Mouse (Mus musculus): Measurements from ENCODE around the gene Epb41l1. TPM values are rescaled to one million over a fixed set of nuclear protein-coding genes. Genes with fewer than 3 reads are reported as not detected.
A peak's percentile ranks its signal among the peaks of the same experiment; 100 is the strongest.

Gene Epb41l1
- polyA plus RNA-seq, 1 experiment from 2014 or later, result 1.0 TPM

DNA sequence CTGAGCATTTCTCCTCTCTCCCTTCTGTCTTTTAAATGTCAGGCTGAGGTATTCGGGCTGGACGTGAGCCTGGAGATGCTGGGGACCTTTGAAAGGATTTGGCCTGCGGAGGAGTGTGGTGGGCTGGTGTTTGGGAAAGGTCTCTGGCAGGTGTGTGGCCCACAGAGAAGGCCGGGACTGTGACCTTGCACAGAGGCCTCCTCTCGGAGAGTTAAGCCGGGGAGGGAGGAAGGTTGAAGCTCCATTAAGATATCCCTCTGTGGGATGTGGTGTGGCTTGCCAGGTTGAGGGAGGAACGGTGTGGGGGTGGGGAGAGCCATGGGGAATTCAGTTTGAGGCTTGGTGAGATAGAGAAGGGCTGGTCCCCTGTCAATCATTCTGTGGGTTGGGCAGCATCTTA lies 59.1 kb downstream of the Epb41l1 start:
- no peak overlapping the region for H3K9ac ChIP-seq
- H3K4me1 ChIP-seq, result peaks cover 30% of the 10 kb centered on the region
- no peaks in the 10 kb centered on the region for H3K9me3 ChIP-seq (replicated peaks)
- peaks cover 80% of the 10 kb centered on the region for H3K27me3 ChIP-seq (replicated peaks)
- H3K4me2 ChIP-seq, result no peak overlapping the region
- H3K36me3 ChIP-seq, result no peaks in the 10 kb centered on the region
- H3K4me3 ChIP-seq, result no peak overlapping the region
- H3K27ac ChIP-seq, result no peak overlapping the region
- ATAC-seq, result no peak
- 55% methylated on average over 7 of the region's 7 CpGs for WGBS (ENCODE audit: insufficient replicate concordance)

DNA sequence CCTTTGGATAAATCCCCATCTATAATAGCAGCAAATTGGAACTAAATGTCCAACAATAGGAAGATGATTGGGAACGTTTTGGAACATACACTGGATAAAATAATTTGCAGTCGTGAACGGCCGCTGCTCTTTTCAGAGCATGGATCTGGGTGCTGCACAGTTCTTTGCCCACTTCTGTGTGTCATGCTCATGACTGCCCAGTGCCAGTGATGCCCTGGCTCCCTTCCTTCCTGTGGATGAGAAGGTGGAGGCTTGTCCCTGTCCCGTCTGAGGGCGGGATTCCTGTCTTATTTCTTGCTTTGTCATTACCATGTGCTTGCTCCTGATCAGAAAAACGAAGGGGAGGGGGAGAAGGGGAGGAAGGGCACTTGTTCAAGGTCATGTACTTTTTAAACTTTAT lies 59.6 kb downstream of the Epb41l1 start:
- H3K4me2 ChIP-seq, result no peak overlapping the region
- no peaks in the 10 kb centered on the region for H3K9me3 ChIP-seq (replicated peaks)
- H3K9ac ChIP-seq, result no peak overlapping the region
- ATAC-seq, result no peak
- H3K4me3 ChIP-seq, result no peak overlapping the region
- no peak overlapping the region for H3K27ac ChIP-seq
- H3K27me3 ChIP-seq (replicated peaks), result peaks cover 80% of the 10 kb centered on the region
- 61% methylated on average over 7 of the region's 7 CpGs for WGBS (ENCODE audit: insufficient replicate concordance)
- no peaks in the 10 kb centered on the region for H3K36me3 ChIP-seq
- H3K4me1 ChIP-seq, result peaks cover 25% of the 10 kb centered on the region

DNA sequence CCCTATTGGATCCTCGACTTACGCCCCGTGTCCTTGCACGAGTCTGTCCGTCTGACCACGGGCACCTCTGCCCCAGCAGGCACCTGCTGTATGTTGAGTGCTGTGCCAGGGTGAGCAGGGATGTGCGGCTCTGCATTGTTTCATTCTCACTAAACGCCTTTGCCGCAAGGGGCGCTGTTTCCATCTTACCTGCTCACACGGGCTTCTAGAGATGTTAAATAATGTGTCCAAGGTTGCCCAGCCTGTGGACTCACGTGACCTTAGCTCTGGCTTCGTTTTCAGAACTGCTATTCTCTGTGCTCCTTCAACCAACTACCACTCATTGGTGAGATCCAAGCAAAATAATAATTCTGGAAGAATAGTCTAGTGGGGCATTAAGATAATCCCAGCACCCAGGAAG lies 61.6 kb downstream of the Epb41l1 start:
- H3K27me3 ChIP-seq (replicated peaks), result peaks cover 67% of the 10 kb centered on the region
- H3K4me1 ChIP-seq, result peaks cover 15% of the 10 kb centered on the region; the same call in 1 of the 2 replicates
- H3K9ac ChIP-seq, result no peak overlapping the region
- no peak overlapping the region for H3K27ac ChIP-seq
- 21% methylated on average over 13 of the region's 13 CpGs for whole genome bisulfite sequencing (ENCODE audit: insufficient replicate concordance)
- H3K36me3 ChIP-seq, result no peaks in the 10 kb centered on the region
- no peak overlapping the region for H3K4me3 ChIP-seq
- ATAC-seq, result peak; percentile 47; the same call in 1 of the 2 replicates
- H3K9me3 ChIP-seq (replicated peaks), result no peaks in the 10 kb centered on the region
- no peak overlapping the region for H3K4me2 ChIP-seq

DNA sequence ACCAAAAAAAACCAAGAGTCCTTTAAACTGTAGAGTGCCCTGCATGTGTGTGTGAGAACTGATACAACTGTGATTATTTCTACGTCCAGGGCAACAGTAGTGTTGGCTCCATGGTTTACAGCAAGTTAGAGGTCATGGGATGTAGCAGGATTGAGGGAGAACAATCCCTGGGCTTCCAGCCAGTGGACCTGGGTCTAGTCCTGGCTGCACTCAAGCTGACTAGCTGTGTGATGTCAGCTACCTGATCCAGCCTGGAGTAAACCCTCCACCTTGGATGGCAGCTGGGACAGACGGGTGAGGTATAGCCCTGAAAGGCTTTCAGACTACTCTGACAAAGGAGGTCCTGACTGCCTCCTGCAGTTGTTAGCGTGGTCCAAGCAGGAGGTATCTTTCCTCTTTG lies 62.1 kb downstream of the Epb41l1 start:
- ATAC-seq, result no peak
- Histone ChIP-seq H3K27me3 (replicated peaks) (peaks cover 65% of the 10 kb centered on the region), H3K27ac (no peak overlapping the region), H3K36me3 (no peaks in the 10 kb centered on the region), H3K4me1 (peaks cover 10% of the 10 kb centered on the region; the same call in 1 of the 2 replicates), H3K9ac (no peak overlapping the region), H3K9me3 (replicated peaks) (no peaks in the 10 kb centered on the region), H3K4me2 (no peak overlapping the region), H3K4me3 (no peak overlapping the region)
- 71% methylated on average over 3 of the region's 3 CpGs for whole genome bisulfite sequencing (ENCODE audit: insufficient replicate concordance)

DNA sequence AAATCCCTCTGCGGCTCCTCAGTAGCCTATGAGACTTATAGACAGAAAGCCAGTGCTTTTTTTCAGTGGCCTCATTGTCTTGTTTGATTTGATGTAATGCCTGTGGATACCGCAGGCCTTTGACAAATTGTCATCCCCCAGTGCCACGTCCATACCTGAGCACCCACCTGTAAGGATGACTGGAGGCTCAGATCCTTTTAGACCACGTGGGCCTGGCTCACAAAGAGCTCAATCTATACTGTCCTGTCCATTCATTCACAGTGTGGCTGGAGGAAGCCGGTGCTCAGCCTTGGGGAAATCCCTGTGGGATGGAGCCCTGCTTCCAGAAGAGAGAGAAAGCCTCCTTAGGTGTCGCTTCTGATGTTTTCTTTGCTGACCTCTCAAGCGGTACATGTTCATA lies 62.5 kb downstream of the Epb41l1 start:
- WGBS (ENCODE audit: insufficient replicate concordance), result 73% methylated on average over 7 of the region's 7 CpGs
- no peak for ATAC-seq
- H3K27ac ChIP-seq, result no peak overlapping the region
- peaks cover 6% of the 10 kb centered on the region; the same call in 1 of the 2 replicates for H3K4me1 ChIP-seq
- H3K27me3 ChIP-seq (replicated peaks), result peaks cover 62% of the 10 kb centered on the region
- H3K9ac ChIP-seq, result no peak overlapping the region
- no peaks in the 10 kb centered on the region for H3K9me3 ChIP-seq (replicated peaks)
- H3K4me2 ChIP-seq, result no peak overlapping the region
- no peak overlapping the region for H3K4me3 ChIP-seq
- H3K36me3 ChIP-seq, result no peaks in the 10 kb centered on the region

DNA sequence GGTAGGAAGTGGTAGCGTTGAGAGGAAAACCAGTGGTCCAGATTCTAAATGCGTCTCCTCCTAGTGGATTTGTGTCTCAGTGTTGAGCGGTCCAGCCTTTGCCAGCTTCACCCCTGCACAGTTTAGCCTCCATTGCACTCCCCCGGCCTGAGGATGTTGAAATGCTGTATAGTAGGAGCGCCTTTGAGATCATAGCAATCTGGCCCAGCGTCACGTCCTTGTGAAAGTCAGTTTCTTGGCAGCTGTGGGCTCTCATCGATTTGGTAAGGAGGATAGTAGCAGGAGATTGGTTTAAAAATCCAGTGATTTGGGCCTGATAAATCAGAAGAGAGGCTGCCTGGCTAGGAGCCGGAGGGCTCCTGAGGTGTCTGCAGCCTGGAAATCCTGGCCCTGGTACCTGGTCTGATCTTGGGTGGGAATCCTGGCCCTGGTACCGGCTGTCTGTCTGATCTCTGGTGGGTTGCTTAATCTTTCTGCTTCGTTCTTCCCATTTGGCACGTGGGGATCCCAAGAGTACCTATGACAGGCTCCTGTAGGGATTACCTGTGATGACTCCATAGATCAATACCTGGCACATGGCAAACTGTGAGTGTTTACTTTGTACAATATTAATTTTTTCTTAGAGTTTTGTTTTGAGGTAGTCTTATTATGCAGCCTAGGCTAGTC lies 65.5 kb downstream of the Epb41l1 start:
- H3K4me1 ChIP-seq, result 0 out of 2 replicates have a peak, but pooled peaks cover 5% of the 10 kb centered on the region
- H3K9ac ChIP-seq, result no peak overlapping the region
- no peak overlapping the region for H3K4me3 ChIP-seq
- H3K9me3 ChIP-seq (replicated peaks), result no peaks in the 10 kb centered on the region
- H3K27me3 ChIP-seq (replicated peaks), result peaks cover 44% of the 10 kb centered on the region
- no peaks in the 10 kb centered on the region for H3K36me3 ChIP-seq
- H3K27ac ChIP-seq, result no peak overlapping the region
- WGBS (ENCODE audit: insufficient replicate concordance), result 71% methylated on average over 12 of the region's 12 CpGs
- no peak overlapping the region for H3K4me2 ChIP-seq
- ATAC-seq, result no peak

DNA sequence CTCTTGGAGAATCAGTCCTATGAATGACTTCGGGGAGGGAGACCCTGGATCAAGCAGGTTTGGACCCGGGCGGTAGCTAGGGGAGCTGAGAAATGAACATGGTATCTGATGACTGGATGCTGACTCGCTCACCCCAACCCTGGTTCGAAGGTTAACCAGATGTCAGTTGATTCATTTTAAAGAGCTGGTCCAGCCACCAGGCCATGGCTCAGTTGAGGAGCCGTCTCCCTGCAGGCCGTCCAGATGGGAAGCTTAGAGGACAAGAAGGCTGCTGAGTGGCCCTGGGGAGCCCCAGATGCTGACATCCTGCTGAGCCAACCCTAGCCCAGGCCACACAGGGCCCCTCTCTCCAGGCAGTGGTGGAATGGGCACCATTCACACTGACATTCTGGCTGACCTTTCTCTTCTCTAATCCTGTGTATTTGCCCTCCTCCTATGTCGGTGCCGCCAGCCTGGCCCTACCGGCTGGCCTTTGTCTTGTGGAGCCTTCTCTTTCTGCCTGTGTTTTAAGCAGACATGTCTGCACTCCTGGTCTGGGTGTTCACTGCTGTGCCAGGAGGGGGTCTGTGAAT lies 67.0 kb downstream of the Epb41l1 start:
- 67% methylated on average over 10 of the region's 10 CpGs for WGBS (ENCODE audit: insufficient replicate concordance)
- no peak for ATAC-seq
- Histone ChIP-seq H3K36me3 (no peaks in the 10 kb centered on the region), H3K27me3 (replicated peaks) (peaks cover 37% of the 10 kb centered on the region), H3K9me3 (replicated peaks) (no peaks in the 10 kb centered on the region), H3K9ac (no peak overlapping the region), H3K4me2 (no peak overlapping the region), H3K4me3 (no peak overlapping the region), H3K27ac (no peak overlapping the region), H3K4me1 (peaks cover 12% of the 10 kb centered on the region)

DNA sequence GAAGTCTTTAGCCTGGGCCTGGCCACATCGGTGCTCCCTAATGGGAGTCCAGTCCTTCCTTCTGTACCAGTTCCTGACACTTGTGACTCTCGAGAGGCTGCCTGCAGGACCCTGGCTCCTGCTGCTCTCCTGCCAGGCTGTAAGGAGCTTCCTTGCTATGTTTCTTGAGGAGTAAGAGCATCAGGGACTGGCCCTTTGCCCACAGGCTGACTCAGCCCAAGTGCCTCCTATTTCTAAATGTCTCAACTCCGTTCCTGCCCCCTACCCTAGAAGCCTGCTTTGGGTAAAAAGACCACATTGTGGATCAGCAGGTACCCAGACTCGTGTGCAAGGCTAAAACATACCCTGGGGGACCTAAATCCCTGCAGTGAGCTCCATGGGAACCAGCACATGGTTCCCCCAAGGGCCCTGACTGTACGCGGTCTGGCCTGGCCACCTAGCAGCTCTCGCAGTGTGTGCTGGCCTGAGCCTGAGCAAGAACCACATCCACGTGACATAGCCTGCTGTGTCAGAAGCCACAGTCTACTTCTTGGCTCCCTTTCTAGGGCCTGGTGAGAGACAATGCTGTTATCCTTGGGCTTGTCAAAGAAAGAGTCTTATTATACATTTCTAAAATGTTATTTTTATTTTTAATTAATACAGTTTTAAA lies 67.6 kb downstream of the Epb41l1 start:
- no peak for ATAC-seq
- Histone ChIP-seq H3K27ac (no peak overlapping the region), H3K36me3 (no peaks in the 10 kb centered on the region)

DNA sequence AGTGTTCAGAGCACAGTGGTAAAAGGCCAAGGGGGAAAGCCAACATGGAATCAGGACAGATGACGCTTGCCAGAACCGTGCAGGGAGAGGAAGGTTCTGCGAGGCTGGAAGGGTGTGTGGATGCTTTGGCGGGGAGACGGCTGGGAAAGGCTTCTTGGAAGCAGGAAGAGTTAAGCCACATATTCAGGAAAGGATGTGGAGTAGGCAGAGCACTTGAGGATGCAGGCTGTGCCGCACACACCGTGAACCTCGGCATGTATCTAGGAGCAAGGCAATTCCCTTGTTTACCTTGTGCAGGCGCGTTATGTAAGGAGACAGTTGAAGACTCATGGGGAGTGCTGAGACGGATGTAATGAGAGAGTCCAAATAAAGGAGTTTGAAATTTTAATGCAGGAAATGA lies 69.5 kb downstream of the Epb41l1 start:
- no peak overlapping the region for H3K9ac ChIP-seq
- peaks cover 35% of the 10 kb centered on the region for H3K4me1 ChIP-seq
- no peak for ATAC-seq
- no peak overlapping the region for H3K4me2 ChIP-seq
- H3K9me3 ChIP-seq (replicated peaks), result no peaks in the 10 kb centered on the region
- WGBS (ENCODE audit: insufficient replicate concordance), result 73% methylated on average over 11 of the region's 11 CpGs
- H3K36me3 ChIP-seq, result no peaks in the 10 kb centered on the region
- H3K4me3 ChIP-seq, result no peak overlapping the region
- H3K27me3 ChIP-seq (replicated peaks), result peaks cover 12% of the 10 kb centered on the region
- no peak overlapping the region for H3K27ac ChIP-seq

More for the DNA sequence above, 67.6 kb downstream of the Epb41l1 start:
- Histone ChIP-seq H3K27me3 (replicated peaks) (peaks cover 31% of the 10 kb centered on the region), H3K4me3 (no peak overlapping the region), H3K4me1 (peaks cover 18% of the 10 kb centered on the region), H3K9ac (no peak overlapping the region), H3K9me3 (replicated peaks) (no peaks in the 10 kb centered on the region), H3K4me2 (no peak overlapping the region)
- whole genome bisulfite sequencing (ENCODE audit: insufficient replicate concordance), result 64% methylated on average over 8 of the region's 8 CpGs

DNA sequence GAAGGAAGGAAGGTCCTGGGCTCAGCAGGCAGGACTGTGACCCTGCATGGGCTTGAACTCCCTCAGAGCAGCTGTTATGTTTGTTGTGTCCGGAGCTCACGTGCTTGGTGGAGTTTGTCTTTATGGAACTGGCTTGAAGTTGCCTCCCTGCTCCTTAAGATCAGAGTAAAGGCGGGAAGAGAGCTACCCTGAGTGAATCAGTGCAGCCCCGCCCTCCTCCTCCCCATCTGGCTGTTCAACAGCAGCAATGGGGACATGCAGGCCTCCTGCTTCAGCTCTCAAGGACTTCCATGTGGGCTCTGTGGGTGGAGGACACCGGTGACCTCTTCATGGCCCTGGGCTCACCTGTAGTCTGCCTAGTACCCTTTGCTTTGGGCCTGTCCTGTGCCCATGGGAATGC lies 71.1 kb downstream of the Epb41l1 start:
- H3K27me3 ChIP-seq (replicated peaks), result 0 out of 2 replicates have a peak, but pooled peaks cover 4% of the 10 kb centered on the region
- H3K4me3 ChIP-seq, result no peak overlapping the region
- H3K36me3 ChIP-seq, result 0 out of 2 replicates have a peak, but pooled peaks cover 7% of the 10 kb centered on the region
- ATAC-seq, result no peak
- peaks cover 51% of the 10 kb centered on the region for H3K4me1 ChIP-seq
- H3K9me3 ChIP-seq (replicated peaks), result no peaks in the 10 kb centered on the region
- no peak overlapping the region for H3K4me2 ChIP-seq
- WGBS (ENCODE audit: insufficient replicate concordance), result 66% methylated on average over 5 of the region's 5 CpGs
- H3K9ac ChIP-seq, result no peak overlapping the region
- H3K27ac ChIP-seq, result no peak overlapping the region

DNA sequence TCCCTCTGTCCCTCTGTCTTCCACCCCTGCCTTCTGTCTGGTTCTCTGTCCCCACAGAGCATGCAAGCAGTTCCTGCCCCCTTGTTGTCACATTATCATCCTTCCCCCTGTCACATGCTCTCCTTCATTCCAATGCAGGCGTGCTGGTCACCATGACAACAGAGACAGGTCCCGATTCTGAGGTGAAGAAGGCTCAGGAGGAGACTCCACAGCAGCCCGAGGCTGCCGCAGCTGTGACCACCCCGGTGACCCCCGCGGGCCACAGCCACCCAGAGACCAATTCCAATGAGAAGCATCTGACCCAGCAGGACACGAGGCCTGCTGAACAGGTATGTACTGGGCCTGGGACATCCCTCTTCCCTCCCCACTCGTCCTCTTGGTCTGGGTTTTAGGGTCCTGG lies 73.1 kb downstream of the Epb41l1 start:
- H3K4me2 ChIP-seq, result peak overlapping the region; percentile 62
- H3K9me3 ChIP-seq (replicated peaks), result no peaks in the 10 kb centered on the region
- 50% methylated on average over 9 of the region's 9 CpGs for WGBS (ENCODE audit: insufficient replicate concordance)
- H3K9ac ChIP-seq, result peak overlapping the region; percentile 66
- H3K4me1 ChIP-seq, result peaks cover 63% of the 10 kb centered on the region
- no peaks in the 10 kb centered on the region for H3K27me3 ChIP-seq (replicated peaks)
- no peak for ATAC-seq
- peak overlapping the region; percentile 31 for H3K4me3 ChIP-seq
- H3K27ac ChIP-seq, result peak overlapping the region; percentile 98
- 0 out of 2 replicates have a peak, but pooled peaks cover 7% of the 10 kb centered on the region for H3K36me3 ChIP-seq

DNA sequence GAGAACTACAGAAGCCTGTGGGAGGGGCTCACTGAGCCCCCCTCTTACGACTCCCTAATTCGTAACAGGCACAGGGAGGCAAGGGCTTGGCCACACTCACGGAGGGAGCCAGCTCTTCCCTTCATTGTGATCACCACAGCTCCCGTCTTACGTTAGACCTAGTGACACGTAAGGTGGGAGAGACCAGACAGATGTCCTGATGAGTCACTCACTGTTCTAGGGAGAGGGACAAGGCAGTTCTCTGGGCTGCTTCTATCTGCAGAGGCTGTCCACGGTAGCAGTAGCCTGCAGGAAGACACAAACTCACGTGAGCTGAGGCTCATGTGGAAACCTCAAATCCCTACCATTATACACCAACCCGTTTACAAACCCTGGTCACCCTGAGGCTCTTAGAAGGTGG lies 73.8 kb downstream of the Epb41l1 start:
- H3K4me3 ChIP-seq, result peak overlapping the region; percentile 31
- no peaks in the 10 kb centered on the region for H3K9me3 ChIP-seq (replicated peaks)
- peak; percentile 88 for ATAC-seq
- 46% methylated on average over 9 of the region's 9 CpGs for WGBS (ENCODE audit: insufficient replicate concordance)
- peak overlapping the region; percentile 62 for H3K4me2 ChIP-seq
- H3K27ac ChIP-seq, result peak overlapping the region; percentile 98
- H3K9ac ChIP-seq, result peak overlapping the region; percentile 66
- H3K4me1 ChIP-seq, result peaks cover 60% of the 10 kb centered on the region
- no peaks in the 10 kb centered on the region for H3K27me3 ChIP-seq (replicated peaks)
- 0 out of 2 replicates have a peak, but pooled peaks cover 7% of the 10 kb centered on the region for H3K36me3 ChIP-seq
